Mouse (Mus musculus) C2C12 (cell line): ENCODE measurements around the gene Aars2.

ENCODE experiments used
- CTCF ChIP-seq: IDR thresholded peaks from one replicate; pipeline ENCODE4 v1.5.1; 2011; ENCODE audit not compliant: control insufficient read depth, insufficient read depth, insufficient read length
- MYOD1 ChIP-seq: IDR thresholded peaks from one replicate; pipeline ENCODE4 v1.6.1; 2011; ENCODE audit warnings: low read depth; ENCODE audit not compliant: control insufficient read depth, insufficient read length
- USF1 ChIP-seq: IDR thresholded peaks from one replicate; pipeline ENCODE4 v1.6.1; 2011; ENCODE audit warnings: low read depth, mild to moderate bottlenecking, control low read depth, moderate library complexity

DNA sequence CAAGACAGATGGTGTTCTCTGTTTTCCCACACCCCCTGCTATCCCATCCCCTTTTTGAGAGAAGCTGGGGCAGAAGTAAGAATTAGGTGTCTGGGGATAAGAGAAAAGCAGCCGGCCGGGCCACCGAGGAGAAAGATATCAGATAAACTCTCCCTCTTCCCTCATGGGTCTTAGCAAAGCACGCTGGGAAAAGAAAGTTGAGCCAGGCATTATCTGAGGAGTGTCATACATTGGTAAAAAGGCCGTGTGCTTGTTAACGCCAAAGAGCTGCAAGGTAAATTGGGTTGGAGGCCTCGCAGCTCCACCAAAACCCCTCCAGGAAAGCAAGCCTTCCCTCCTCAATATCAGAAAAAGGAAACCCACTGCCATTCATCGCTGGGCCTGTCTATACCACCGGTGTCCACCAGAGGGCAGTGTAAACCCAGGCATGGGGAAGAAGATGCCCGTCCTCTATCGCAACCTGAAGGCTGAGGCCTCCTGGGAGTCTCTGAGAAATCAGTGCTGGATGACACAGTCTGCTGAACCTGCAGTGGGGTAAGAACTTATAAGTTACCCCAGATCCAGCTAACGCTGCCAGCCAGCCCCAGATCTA is 28.3 kb upstream of the Aars2 start:
- TF ChIP-seq CTCF (peak; percentile 85), USF1 (no peak), MYOD1 (no peak)
